Mouse (Mus musculus): ENCODE results near the gene Aldh3a2. TPM values are rescaled to one million over a fixed set of nuclear protein-coding genes. Genes with fewer than 3 reads are reported as not detected.

Aldh3a2 gene
- total RNA-seq (2023): 10 to 100 TPM; 45.2 to 51.4 TPM

GRCm38 (mm10) chr11:61266551-61267533 lies at the start of gene Aldh3a2:
Gene Aldh3a2 (minus strand): TSS chr11:61267464.

GRCm38 (mm10) chr11:61207487-61208246 lies 59.6 kb downstream of the Aldh3a2 start, which contains the start of gene Aldh3a1:
Gene Aldh3a1 (plus strand): TSS chr11:61207537.

GRCm38 (mm10) chr11:61174821-61175658 lies 92.2 kb downstream of the Aldh3a2 start, which contains the start of gene Usp22:
Gene Usp22 (minus strand): TSS chr11:61175055.

Other genes starting within 250 kb of the Aldh3a2 start
- gene Kcnj12, start 244.9 kb downstream of the Aldh3a2 start, total RNA-seq (2023): not detected
- 10 to 100 TPM; 40.9 to 43.2 TPM for gene Tnfrsf13b, start 140.7 kb downstream of the Aldh3a2 start, total RNA-seq (2023)
- 10 to 100 TPM; 57.2 to 58.7 TPM for gene Usp22, start 92.4 kb downstream of the Aldh3a2 start, total RNA-seq (2023)
- not detected for gene Aldh3a1, start 59.9 kb downstream of the Aldh3a2 start, total RNA-seq (2023)
- not detected for gene Slc47a2, start 75.4 kb upstream of the Aldh3a2 start, total RNA-seq (2023)
- not detected for gene Slc47a1, start 110.9 kb upstream of the Aldh3a2 start, total RNA-seq (2023)
- not detected for gene Rnf112, start 186.7 kb upstream of the Aldh3a2 start, total RNA-seq (2023)
- gene Mfap4, start 218.0 kb upstream of the Aldh3a2 start, total RNA-seq (2023): not detected
- 10 to 100 TPM; 58.4 to 60.5 TPM for gene Mapk7, start 226.9 kb upstream of the Aldh3a2 start, total RNA-seq (2023)
- gene B9d1, start 237.7 kb upstream of the Aldh3a2 start, total RNA-seq (2023): not detected